ENCODE assay signal across 12 mouse cellular contexts in genomic region chr15:93167451-93167850, GRCm38 (mm10).
"Had no signal": no experiment of that assay in that cellular context is flagged by ENCODE, and none has a peak within 500 bp of the region (broad histone marks: within the 10 kb centered on the region; RNA-seq: fewer than 3 reads in every experiment).

No protein-coding gene starts in this region.

- DNase-seq: left cerebral cortex, postnatal 4 days; liver; liver, embryonic 13.5 days; liver, postnatal 0 days; lung, adult 18-20 months; lung, adult 2 months; lung, embryonic 14.5 days; lung, postnatal 10 days; lung, postnatal 14 days; lung, postnatal 36 days; lung, postnatal 4 days; midbrain, embryonic 14.5 days had no signal
